Mouse (Mus musculus): Measurements from ENCODE around the gene Zfp157.
"Not testable (repeated sequence)": the region's sequence is repeated elsewhere in the genome, so short reads cannot be mapped to it uniquely, and the experiment has no call there.

Zfp157 gene

GRCm38 (mm10) chr5:138441286-138442194 lies at the start of gene Zfp157:
Gene Zfp157 (plus strand): TSS chr5:138441468.
- DNase-seq = peak; percentile 86 to 89

GRCm38 (mm10) chr5:138397795-138398337 lies 43.4 kb upstream of the Zfp157 start:
- DNase-seq = no peak

GRCm38 (mm10) chr5:138400431-138400830 lies 40.8 kb upstream of the Zfp157 start:
- not testable (repeated sequence) for DNase-seq

- no peak for DNase-seq
These were observed 17.1 kb downstream of the Zfp157 start for GRCm38 (mm10) chr5:138458371-138458770.

- DNase-seq = no peak
These were observed 17.8 kb downstream of the Zfp157 start for GRCm38 (mm10) chr5:138459107-138459506.

GRCm38 (mm10) chr5:138473601-138474000 lies 32.3 kb downstream of the Zfp157 start:
- peak; percentile 33 to 38 for DNase-seq

- not testable (repeated sequence) for DNase-seq
These were observed 63.3 kb downstream of the Zfp157 start for GRCm38 (mm10) chr5:138504548-138504947.

All from thymus, postnatal 36 days (tissue).